Mouse (Mus musculus): ENCODE measurements around the gene Arsg. TPM values are rescaled to one million over a fixed set of nuclear protein-coding genes. Genes with fewer than 3 reads are reported as not detected.
"Not testable (repeated sequence)": the region's sequence is repeated elsewhere in the genome, so short reads cannot be mapped to it uniquely, and the experiment has no call there.

Gene Arsg
- total RNA-seq, 2 experiments from 2014 or later = 5.6 to 6.3 TPM

DNA sequence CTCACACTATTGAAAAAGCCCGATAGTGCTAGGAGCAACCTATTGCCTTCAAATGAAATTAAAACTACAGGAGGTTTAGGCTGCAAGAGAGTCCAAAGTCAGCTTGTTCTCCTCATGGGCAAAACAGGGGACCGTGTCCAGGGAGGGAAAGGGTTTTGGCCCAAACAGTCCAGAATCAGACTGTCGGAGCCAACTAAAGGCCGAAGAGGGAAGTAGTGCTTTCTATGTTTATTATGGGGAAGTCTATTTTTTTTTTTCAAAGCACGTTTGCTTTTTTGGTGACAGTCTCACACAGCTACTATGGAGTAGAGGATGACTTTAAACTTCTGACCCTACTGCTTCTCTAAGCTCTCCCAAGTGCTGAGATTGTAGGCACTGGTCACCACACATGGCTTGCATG lies 5.0 kb upstream of the Arsg start:
- no peak for DNase-seq (ENCODE audit: low spot score in 2 of 2)

DNA sequence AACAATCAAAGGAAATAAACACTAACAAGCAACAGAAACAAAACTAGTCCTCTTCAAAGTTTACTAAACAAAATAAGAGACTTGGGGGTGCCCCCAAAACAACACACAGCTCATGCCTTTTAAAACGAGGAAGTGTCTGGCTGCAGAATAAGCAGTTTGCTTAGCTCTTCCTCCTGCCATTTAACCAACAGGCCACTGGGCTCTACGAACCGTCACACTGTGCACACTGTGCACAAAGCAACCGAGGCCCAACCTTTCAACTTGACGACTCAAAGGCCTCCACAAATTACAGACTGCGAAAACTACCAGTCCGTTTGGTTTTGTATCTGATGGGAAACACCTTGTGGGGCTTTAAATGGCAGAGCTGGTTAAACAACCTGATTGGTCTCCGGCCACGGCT lies 3.0 kb upstream of the Arsg start:
- no peak for DNase-seq (ENCODE audit: low spot score in 2 of 2)

DNA sequence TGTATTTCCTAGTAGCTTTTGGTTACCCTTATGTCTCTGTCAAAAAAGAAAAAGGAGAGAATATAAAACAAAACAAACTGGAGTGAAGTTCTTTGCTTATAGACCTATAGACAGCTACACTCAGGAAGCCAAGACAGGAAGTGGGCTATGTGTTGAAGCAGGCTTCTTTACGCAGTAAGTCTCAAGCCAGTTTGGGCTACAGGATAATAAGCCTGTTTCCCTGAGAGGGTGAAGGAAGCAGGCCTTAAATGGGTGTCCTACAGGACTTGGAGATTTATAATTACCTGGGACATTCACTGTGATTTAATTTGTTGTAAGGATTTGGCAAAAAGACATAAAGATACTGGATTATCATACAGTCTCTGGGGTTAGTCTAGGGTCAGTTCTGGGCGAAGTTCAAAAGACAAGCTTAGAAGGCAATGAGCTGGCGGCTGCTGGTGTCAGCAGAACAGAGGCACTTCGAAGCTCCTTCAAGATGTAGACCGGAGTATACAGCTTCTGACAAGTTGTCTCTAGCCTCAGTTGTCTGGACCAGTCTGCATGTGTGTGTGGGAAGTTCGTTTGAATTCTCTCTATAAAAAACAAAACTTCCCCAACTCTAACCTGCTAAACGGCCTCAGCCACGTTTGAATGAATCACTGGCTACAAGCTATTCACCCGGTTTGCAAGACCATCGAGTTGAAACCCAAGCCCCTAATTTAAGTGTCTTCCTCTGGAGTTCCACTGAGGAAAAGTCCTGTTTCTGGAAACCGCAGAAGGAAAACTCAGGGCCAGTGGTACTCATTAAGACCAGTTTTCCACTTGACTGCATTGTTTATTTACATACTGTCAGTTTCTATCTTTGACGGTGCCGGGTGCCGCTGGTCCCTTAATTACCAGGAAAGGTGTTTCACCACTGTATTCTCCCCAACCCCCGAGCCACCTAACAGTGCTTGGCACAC lies 2.0 kb upstream of the Arsg start:
- no peak for DNase-seq (ENCODE audit: low spot score in 2 of 2)

DNA sequence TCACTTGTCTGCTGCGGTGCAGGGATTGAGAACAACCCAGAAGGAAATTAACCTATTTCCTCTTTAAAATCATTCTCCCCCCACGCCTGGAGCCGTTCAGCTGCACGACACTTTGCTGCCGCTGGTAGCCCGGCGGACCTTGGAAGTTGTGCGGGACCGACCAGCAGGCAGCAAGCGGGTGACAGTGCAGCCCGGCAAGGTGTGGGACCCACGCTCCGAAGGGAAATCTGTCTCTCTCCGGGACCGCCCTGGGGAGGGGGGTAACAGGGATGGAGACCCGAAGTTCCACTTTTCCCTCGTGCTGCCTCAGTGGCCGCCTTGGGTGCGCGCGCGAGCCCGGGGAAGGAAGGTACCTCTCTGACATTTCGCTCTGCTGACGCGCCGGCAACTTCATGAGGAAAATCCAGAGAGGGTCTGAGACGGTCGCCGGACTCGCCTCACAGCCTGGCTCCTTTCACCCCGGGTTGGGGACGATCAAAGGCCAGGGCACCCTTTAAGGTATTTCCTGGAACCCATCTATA lies 943 bp upstream of the Arsg start:
- peak in 1 of 2 experiments; percentile 38 for DNase-seq (ENCODE audit: low spot score in 2 of 2)

DNA sequence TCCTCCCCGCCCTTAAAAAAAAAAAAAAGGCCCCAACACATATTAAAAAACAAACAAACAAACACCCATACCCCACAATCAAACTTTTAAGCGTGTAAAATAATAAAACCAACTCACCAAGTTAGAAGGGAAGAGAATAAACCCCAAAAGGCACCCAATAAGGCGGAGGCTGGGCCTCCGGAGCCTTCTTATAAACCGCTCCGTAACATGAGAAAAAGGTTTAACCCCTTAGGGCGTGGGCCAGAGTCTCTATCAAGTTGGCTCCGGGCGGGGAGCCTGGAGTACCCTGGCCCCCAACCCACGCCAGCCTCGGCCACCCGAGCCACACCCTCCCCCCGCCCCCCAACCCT lies 378 bp upstream of the Arsg start:
- no peak for DNase-seq (ENCODE audit: low spot score in 2 of 2)

DNA sequence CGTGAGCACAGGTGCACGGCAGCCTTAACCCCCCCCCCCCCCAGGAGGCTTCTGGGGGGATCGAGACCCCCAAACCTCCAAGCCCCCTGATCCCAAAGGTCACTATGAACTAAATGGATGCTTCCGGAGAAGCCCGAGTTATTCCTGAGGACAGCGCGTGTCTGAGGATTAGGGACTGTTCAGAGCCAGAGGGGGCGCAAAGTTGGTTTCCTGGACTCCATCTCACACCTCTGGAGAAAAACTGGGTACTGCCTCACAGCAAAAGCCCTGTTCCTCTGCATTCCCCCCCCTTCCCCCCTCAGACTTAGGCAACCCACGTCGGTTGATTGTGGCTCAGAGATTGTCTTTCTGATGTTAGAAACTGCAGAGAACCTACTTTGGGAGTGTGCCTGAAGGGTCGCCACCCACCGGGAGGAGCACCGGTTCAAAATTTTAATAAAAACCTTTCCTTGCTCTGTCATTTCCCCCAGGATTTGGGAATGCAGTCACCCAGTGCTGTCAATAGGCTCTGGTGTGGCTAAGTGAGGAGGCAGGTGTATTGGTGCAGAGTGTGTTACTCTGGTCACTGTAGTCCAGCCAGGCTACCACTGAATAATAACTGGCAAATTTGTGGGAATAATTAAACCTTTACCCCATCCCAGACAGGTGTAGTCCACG lies 1.0 kb downstream of the Arsg start:
- DNase-seq (ENCODE audit: low spot score in 2 of 2) = no peak

DNA sequence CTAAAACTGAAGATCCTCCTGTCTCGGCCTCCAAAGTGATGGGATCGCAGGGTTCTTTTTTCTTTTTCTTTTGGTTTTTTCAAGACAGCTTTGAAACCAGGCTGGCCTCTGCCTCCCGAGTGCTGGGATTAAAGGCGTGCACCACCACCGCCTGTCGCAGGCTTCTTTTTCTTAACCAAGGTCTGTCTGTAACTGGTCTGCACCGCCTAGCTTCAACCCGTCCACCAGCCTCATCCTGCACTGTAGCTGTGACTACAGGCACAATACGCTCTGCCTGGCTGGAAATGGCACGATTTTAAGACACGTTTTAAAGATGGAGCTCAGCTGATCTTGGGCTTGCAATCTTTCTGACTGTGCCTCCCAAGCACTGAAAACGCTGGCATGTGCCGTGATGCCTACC lies 1.7 kb downstream of the Arsg start:
- DNase-seq (ENCODE audit: low spot score in 2 of 2) = no peak

DNA sequence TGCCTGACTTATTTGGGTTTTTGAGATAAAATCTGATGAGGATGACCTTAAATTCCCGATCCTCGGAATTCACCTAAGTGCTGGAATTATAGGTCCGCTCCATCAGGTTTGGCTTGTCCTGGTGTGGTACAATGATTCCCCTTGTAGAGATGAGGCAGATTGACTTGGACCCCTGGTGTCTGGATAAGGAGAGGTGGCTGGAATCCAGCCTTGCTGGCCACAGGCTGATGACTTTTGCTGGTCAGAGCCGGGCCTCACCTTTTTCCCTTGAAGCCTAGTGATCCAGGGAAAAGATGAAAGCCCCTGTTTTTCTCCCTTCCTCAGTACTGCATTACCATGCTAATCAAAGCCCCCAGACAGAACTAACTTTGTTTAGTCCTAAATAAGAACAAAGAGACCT lies 2.5 kb downstream of the Arsg start:
- DNase-seq (ENCODE audit: low spot score in 2 of 2) = no peak

DNA sequence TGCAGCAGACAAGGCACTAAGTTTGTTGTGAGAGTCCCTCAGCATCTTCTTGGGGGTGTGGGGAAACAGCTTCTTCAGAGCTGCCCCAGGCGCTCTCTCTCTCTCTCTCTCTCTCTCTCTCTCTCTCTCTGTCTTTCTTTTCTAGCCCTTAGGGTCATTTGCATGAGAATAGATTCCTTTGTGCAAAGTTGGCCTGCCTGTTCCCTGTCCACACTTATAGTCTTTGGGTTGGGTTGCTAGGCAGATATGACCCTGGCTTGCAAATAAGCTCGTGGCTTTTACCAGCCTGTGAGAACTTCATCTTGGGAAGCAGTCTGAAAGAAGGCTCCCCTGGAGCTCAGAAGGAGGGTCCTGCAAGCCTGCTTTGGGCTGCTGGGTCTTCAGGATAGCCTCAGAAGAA lies 3.1 kb downstream of the Arsg start:
- no peak for DNase-seq (ENCODE audit: low spot score in 2 of 2)

DNA sequence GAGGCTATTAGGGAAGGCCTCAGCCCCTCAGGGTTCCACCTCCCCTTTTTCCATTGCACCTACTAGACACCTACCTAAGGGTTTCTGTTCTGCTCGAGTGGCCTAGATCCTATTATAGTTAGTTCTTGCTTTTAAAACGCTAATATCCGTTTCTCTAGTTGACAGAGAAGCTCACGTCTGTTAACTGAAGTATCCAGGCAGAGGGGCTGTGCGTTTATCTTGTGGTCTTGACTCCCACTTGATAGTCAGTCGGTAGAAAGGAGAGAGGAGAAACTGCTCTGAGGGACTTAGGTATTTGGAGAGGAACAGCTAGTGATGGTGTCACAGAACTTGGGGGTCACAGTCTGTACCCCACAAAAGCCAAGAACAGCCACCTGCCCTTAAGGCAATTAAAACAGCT lies 3.5 kb downstream of the Arsg start:
- no peak for DNase-seq (ENCODE audit: low spot score in 2 of 2)

DNA sequence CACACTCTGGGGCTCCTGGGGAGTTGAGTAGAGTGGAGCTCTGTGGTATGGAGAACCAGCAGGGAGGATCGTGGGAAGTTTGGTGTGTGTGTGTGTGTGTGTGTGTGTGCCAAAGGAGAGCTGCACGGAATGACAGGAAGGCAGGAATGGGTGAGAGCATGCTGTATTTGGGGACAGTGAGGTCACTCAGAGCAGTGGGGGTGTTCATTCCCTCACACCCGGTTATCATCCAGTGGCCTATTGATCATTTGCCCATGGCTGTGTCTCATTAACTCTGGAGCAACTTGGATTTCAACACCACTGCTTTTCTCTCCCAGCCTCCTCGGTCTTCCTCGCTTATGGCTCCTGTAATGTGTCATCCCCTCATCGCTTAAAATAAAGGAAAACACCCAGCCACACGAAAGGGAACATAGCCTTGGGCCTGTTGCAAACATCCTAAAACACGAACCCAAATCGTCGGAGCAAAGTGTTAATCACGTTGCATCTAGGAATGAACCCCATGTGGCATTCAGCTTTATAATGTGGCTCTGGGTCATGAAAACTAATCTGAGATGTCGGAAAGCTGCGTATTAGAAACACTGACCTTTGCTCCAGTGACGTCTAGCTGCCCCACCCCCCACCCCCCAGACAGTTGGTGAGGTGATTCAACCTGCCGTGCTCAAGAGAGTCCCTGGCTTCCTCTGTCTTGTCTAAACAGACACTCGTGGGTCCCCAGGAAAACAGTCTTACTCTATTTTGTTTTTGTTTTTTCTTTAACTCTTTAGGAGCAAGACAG lies 4.6 kb downstream of the Arsg start:
- no peak for DNase-seq (ENCODE audit: low spot score in 2 of 2)

DNA sequence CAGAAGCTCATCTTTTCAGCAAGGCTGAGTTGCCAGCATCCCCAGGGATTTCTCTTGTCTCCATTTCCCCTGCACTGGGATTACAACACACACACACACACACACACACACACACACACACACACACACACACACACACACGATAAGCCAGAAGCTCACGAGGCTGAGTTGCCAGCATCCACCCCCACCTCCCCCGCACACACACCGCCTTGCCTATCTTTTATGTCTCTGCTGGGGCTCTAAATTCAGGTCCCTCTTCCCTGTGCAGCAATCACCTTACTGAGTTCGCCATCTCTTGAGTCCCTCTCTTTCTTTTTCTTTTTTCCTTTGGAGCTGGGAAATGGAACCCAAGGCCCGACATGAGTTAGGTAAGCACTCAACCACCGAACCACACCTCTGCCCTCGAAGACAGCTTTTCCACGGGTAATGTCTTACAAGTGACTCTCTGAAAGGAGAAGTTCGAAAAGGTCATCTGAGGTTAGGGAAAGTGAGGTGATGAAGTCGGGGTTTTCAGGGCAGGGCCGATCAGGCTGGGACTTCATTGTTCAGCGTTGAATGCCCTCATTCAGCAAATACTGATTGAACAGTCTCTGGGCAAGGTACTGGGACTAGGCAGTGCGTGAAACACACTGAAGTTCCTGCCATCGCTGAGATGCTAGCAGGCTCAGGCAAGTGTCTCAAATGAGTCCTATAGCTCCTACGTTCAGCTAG lies 6.6 kb downstream of the Arsg start:
- no peak for DNase-seq (ENCODE audit: low spot score in 2 of 2)

DNA sequence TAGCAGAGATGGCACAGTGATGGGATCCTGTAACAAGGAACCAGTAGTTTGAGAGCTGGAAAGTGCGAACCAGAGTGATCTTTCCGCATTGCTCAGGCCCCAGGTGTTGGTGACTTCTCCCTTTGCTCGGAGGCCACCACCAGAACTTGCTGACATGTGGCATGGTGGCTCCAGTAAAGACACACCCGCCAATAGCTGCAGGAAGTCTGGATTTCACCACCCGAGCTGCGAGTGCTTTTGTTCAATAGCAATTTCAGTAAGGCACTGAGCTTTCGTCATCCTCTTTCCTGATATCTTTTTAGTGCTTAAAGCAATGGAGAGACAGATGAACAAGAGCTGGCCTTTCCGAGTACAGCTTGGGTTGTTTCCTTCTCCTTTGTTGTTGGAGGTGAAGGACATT lies 7.3 kb downstream of the Arsg start:
- DNase-seq (ENCODE audit: low spot score in 2 of 2) = no peak

DNA sequence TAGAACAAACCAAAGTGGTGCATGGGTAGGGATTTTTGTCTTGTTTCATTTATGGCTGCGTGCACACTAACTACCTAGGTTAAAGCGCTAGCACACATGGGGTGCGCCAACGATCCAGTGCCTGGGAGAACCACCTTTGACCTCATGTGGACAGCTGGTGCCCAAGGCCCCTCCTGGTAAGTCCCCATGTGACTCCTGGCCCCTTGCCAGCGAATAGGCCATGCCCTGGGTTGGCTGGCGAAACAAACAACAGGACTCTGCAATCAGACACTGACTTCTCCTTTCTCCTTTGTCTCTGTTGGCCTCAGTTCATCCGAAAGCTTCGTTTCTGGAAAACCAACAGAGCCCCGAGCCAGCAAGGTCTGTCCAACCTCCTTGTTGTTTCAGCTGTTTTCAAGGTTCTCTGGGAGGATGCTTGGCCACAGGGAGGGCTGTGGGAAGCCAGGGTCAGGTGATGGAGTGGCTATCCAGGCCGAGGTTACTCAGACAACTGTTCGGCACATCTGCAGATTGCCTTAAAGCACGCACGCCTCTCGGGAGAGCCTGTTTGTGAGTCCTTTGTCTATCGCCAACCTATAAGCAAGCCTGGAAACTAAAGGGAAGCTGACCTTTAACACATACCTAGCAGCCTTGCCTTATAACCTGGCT lies 12.3 kb downstream of the Arsg start:
- DNase-seq (ENCODE audit: low spot score in 2 of 2) = peak in 1 of 2 experiments; percentile 30

DNA sequence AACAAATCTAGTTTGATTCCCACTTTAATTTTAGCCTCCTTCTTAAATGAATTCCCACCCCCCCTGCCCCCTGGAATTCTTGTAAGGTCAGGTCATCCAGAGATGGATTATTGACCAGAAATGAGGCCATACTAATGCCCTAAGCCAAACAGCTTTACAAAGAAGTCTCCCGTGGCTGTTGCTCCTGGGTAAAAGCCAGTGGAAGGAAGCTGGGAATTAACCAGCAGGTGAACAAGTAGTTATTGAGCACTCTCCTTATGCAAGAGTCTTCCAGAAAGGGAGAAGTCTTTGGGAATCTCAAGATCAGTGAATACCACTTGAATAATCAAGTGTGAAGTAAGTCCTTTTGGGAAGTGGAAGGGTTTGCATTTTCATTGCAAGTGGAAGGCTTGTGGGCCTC lies 13.9 kb downstream of the Arsg start:
- DNase-seq (ENCODE audit: low spot score in 2 of 2) = no peak

DNA sequence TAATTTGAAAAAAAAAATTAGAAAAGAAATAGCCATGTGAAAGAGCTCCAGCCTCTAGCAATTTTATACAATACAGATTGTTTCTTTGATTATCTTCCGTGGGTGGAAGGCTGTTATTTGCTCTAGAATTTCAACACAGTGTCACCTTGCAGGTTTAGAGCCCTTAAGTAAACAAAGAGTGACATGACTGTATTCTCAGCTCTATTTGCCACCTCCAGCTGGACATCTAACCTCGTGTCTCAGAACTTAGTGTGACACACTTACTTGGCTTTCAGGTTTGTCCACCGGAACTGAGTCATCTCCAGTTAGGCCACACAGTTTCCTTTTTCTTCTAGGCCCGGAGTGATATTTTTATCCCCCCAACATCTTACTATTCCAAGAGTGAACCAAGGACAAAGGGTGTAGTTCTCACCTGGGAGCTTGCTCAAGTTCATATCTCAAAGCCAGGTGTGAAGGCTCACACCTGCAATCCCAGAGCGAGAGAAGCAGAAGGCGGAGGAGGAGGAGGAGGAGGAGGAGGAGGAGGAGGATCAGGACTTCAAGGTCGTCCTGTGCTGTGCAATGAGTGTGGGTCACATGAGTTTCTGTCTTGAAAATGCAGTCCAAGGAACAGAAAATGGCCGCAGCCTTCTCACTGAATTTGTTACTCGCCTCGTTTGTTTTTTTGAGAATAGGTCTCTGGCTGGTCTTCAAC lies 15.0 kb downstream of the Arsg start:
- no peak for DNase-seq (ENCODE audit: low spot score in 2 of 2)

DNA sequence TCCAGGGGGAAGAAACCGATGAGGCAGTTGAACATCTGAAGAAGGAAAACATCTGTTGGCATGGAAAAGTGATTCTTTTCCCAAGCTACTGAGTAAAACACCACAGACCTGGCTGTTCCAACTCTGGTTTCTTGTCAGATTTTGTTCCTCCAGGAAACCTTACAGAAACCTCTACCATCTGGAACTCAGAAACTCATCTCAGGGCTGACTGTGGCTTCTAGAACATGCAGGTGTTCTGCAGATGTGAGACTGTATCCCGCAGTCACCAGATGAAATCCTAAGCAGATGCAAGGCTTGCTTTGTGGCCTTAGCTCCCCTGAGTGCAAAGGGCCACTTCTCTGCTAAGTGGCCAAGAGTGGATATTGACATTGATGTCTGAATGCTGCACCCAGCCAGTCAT lies 16.6 kb downstream of the Arsg start:
- DNase-seq (ENCODE audit: low spot score in 2 of 2) = no peak

DNA sequence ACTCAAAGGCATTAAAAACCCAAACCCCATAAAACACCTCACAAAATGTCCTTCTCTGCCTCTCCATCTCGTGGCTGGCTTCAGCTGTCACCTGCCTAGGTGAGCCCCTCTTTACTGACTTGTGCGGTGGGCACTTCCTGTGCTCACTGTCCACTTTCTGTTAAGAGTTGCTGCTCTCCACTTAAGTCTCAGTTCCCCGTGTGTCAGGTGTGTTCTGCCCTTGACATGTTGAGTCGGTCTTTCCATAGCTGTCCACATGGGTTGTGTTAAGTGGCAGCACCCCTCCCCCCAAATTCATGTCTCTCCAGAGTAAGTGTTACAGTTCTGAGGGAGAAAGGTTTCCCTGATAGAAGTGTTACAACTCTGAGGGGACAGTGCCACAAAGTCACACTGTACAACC lies 18.7 kb downstream of the Arsg start:
- DNase-seq (ENCODE audit: low spot score in 2 of 2) = no peak

DNA sequence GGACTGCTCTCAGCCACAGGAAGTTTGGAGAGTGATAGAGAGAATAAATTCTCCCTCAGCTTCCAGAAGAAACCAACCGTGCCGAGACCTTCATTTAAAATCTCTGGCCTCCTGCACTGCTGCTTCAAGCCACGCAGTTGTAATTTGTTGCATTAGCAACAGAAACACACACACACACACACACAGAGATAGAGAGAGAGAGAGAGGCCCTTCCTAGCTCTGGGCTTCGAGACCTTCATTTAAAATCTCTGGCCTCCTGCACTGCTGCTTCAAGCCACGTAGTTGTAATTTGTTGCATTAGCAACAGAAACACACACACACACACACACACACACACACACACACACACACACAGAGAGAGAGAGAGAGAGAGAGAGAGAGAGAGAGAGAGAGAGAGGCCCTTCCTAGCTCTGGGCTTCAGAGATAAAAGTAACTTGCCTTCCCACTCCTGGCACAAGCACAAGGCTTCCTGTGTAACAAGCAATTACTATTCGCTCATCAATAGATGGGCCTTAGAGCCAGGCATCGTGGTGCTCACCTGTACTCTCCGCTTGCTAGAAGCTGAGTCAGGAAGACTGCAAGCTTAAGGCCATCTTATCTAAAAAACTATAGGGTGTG lies 19.8 kb downstream of the Arsg start:
- DNase-seq (ENCODE audit: low spot score in 2 of 2) = not testable (repeated sequence)

Data from adrenal gland, adult 18-20 months (tissue).